Mouse (Mus musculus) mouse trophoblast stem cell (cell line): ENCODE measurements around the gene Arid5b.

Experiments
- in situ Hi-C, 2 experiments: fragments of 300-500 bp; cut with MseI, MboI; formaldehyde crosslinking; loops; 2 replicates in 1 of 2; 3 replicates in 1 of 2; pipeline ENCODE4 v1.15.1; 2025

Arid5b gene

DNA sequence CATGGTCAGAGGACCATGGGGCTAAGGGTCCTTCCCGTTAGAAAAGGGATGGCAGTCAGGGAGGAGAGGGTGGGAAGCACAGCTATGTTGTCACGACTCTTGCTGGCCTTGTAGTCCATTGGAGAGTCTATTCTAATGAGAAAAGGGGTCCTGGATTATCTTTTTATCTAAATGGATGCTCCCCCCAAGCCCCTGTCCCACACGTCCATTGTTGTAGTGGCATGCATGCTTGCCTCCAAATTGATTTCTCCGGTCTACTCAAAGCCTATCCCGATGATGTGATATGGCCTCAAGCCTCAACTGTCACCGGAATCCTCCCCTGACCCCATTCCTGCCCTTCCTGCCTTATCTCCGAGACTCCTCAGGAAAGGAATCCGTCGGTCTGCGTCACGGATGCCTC, 187.5 kb downstream of the Arid5b start:
- in situ Hi-C loops = no loop called here

DNA sequence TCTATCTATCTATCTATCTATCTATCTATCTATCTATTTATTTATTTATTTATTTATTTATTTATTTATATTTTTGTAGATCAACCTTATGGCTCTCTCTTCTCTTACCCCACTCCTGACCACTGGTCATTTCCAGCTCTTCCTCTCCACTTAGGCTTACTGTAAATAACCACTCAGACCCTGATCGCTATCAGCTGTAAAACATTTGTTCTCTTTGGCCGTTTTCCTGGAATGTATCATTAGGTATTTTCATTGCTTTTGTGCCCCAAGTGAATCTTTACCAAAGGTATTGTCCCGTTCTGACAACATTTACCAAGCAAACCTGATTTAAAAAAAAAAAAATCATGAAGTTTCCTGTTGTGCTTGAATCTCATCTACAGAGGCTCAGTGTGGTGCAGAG, 188.0 kb downstream of the Arid5b start:
- in situ Hi-C loops = no loop called here

GRCm38 (mm10) chr10:68090197-68090535, 188.4 kb downstream of the Arid5b start:
- in situ Hi-C loops = no loop called here

DNA sequence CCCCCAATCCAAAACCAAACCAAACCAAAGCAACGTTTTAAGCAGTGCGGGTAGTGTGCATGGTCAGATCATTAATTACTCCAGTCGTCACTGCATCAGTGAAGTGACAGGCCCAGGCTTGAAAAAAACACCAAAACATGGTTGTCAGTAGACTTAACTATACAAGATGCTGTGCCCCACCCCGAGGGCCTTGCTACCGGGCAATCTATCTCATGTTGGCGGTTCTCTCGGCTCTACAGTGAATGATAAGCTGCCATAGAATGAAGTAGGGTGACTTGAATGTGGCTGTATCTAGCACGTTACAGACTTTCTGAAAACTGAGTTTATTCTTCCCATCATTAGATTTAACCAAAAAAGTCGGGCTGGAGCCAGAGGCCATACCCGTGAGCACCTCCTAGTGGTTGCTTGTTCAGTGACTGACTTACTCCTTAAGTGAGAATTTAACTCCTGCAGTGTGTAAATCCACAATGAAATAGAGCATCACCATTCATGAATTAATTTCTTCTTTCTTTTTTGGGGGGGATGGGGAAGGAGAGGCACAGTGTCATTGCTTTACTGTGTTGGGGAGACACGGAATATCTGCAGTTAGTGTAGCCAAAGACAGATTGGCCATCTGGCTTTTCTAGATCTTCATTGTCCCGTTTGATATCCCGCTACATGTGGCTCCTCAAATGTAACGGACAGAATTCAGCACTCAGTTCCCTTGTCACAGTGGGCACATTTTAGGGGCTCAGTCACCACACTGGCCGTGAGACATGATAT, 188.9 kb downstream of the Arid5b start:
- in situ Hi-C loops = no loop called here

- in situ Hi-C loops = no loop called here
Measured at GRCm38 (mm10) chr10:68087722-68088121, 190.8 kb downstream of the Arid5b start.

DNA sequence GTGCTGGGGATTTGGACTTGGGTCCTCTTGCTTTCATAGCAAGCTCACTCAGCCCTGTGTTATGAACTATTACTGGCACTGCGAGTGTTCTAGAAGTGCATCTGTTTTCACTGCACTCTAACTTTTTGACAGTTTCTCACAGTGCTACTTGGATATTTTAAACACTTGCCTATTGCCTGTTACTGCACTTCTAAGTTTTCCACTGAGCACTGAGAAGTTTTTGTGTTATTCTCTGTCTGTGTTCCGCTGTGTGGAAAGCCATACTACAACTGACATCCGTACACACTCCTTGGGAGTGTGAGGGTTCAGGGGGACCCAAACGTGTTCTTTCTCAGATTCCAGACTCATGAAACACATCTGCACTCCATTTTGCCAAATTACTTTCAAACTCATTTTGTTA, 191.6 kb downstream of the Arid5b start:
- in situ Hi-C loops = no loop called here

GRCm38 (mm10) chr10:68085574-68085973, 193.0 kb downstream of the Arid5b start:
- in situ Hi-C loops = no loop called here

GRCm38 (mm10) chr10:68081712-68082111, 196.8 kb downstream of the Arid5b start:
- in situ Hi-C loops = no loop called here

DNA sequence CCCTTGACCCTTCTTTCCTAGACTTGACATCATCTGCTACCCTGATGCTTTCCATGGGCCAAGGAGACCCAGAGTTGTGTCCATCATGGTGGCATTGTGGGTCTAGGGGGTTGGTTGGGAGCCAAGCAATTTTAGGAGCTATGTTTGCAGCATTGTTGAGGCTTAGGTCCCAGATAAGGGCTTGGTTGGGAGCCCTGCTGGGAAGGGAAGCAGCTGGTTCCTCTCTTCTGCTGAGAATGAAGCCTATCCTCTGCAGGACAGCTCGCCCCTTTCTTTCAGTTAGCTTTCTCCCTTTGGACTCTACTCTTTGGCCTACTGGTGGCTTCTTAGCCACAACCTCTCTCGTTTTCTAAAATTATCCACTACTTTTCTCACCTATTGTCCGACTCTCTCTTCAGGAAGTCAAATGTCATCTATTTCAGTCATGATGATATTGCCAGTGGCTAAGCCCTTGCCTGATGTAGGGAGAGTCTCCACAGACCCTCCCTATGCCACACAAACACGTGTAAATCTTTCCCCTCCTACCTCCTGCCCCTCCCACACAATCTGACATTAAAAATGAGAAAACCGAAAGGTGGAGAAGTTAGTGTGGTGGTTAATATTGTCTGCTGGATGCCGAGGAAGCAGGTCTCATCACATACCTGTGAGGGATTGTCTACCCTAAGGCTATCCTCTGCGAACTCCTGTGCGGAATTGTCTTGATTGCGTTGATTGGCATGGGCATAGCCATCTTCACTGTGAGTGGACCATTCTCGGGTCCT, 198.4 kb downstream of the Arid5b start:
- in situ Hi-C loops = no loop called here

DNA sequence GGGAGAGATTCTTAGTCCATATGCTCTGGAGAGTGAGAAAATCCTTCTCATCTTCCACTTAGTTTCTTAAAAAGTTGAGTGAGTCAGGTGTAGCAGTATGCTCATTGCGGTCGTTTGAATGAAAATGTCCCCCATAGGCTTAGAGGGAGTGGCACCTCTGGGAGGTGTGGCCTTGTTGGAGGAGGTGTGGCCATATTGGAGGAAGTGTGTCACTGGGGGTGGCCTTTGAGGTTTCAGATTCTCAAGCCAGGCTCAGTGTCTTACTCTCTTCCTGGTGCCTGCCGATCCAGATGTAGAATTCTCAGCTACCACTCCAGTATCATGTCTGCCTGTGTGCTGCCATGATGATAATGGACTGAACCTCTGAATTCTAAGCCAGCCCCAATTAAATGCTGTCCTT, 199.8 kb downstream of the Arid5b start:
- in situ Hi-C loops = no loop called here

DNA sequence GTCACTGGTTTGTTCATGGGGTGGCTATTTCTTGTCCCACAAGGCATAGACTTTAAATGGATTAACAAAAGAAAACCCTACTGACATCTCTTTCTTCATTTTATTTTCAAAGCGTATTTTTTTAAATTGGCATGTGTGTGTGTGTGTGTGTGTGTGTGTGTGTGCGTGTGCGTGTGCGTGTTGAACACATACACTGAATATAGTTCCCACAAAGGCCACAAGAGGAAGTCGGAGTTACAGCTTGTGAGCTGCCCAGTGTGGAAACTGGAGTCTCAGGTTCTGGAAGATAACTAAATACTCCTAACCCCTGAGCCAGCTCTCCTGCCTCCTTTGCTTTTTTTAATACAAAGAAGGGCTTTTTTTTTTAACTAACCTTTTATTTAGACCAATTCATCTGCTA, 203.4 kb downstream of the Arid5b start:
- in situ Hi-C loops = no loop called here

DNA sequence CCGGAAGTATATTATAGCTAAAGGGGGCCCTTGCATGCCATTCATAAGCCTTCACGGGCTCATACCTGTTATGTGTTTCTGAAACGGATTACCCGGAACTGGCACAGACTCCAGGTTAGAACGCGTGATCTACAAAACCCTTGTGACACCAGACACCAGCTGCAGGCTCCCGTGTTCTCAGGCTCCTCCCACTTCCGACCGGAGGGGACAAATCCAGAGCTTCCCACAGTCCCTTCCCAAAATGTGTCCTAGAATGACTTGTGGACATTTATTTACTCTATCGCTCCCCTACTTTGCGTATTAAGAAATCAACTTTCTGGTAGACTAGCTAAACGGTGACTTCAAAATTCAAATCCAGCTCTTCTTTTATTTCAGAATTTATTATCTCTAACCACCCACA, 204.2 kb downstream of the Arid5b start:
- in situ Hi-C loops = no loop called here

DNA sequence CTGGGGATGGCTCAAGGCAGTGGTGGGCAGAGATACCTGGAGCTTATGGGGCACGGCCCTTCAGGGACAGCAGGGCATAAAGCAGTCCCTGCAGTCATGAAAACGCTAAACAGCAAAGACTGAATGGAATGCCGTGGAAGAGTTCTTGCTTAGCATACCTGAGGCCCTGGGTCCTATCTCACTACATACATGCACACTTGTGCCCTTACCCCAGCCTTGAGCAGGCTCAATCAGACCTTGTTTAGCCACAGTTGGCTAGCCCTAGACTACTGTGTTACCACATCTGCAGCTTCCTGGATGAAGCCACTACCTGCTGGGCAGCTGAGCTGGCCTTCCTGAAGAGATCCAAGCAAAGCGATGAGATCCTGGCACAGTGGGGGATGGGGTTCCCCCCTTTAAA, 205.9 kb downstream of the Arid5b start:
- in situ Hi-C loops = no loop called here

GRCm38 (mm10) chr10:68071041-68071440, 207.5 kb downstream of the Arid5b start:
- in situ Hi-C loops = no loop called here

- in situ Hi-C loops = no loop called here
Measured at GRCm38 (mm10) chr10:68068426-68068825, 210.1 kb downstream of the Arid5b start.

GRCm38 (mm10) chr10:68067961-68068360, 210.6 kb downstream of the Arid5b start:
- in situ Hi-C loops = no loop called here

DNA sequence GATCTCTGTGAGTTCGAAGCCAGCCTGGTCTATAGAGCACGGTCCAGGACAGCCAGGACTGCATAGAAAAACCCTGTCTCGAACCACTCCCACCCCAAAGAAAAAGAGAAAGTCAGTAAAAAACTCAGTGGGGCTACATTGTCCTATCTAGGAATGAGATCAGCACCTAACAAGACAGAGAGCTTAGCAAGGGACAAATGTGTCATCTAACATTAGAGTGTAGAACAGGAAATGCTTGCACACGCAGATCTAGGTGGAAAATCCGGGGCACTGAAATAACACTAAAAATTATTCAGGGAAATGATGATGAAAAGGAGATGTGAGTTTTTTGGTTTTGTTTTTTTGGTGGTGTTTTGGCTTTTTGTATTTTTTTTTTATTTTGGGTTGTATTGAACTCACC, 212.4 kb downstream of the Arid5b start:
- in situ Hi-C loops = no loop called here

DNA sequence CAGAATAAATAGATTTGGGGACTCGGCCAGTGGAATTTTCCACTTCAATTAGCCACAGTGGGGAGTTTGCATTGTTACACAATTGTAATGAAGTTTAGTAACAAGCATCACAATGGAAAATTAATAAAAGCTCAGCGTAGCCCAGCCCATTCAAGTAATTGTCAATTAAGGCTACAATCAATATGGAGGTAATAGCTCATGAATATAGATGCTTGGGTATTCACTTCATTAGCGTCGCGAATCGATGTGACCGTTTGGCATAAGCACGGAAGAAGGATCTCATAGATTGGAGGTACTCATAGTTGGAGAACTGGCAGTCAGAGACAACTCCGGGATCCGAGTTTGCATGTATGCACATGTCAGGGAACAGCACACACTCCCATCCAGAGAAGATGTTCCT, 214.0 kb downstream of the Arid5b start:
- in situ Hi-C loops = no loop called here

DNA sequence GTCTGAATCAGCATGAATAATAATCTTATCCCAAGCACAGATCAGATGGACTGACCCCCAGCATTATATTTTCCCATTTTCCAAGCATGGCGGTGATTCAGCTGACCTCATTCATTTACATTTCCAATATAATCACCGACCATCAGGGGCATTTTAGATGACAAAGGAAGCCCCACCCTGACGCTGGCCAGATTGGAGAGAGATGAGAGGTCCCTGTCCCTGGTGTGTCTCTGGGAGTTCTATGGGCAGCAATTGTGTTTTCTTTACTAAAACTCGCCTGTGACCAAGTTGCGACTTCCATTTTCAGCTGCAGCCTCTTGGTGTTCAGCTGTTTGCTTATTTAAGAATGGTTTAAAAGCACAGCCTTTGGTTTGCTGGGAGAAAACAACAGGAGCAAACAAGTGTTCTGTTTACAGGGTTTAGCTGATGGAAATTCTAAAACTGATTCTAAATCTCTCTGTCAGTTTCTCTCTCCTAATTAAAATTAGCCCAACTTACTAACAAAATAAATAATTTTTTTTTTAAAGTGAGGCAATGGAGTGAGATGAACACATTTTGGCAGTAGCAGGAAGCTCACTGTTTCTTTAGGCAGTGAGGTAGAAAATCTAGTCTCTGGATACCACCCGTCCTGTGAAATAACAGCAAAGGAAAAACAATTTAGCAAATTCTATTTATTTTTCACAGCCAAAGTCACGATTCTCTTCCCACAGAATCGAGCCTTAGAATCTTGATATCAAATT, 214.6 kb downstream of the Arid5b start:
- in situ Hi-C loops = no loop called here

DNA sequence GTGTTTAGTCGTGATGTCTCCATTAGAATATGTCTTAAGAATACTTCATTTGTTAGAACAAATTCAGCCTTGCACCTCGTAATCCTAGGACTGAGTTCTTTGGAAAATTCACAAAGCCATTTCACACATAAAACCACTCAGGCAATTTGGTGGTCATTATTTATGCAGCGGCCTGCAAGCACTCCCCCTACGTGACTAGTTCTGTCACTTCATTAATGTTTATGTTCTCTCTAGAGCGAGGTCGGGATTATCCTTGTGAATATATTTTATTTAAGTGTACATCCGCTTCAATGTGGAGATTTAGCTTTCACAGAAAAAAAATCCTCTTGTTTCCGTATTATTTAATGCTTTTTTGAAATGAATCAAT, 217.3 kb downstream of the Arid5b start:
- in situ Hi-C loops = no loop called here

DNA sequence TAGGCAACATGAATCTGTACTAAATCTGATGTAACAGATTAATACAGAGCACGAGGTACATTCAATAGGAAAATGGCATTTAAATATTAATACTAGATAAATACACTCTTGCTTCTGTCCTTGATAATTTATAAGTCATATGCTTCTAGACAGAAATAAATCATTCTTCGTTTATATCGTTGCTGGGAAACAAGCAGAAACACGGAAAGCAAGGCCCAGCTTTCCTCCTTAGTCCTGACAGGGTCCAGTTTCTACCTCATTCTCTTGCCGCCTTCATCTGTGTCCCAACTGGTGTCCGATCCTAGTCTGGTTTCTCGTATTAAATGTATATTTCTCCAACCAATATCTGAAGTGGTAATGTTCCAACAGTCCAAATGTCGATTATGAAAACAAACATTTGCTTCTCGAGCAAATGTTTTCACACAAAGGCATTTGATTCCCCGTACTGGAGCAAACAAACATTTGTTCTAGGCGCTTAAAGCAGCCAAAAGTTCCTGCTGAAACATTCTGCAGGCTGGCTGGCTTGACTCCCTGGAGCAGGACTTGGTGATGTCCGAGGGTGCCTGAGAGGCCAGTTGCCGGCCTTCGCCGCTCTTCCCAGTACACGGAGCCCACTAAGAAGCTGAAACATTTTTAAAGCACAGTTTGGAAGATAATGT, 217.8 kb downstream of the Arid5b start:
- in situ Hi-C loops = no loop called here

GRCm38 (mm10) chr10:68058378-68058777, 220.2 kb downstream of the Arid5b start:
- in situ Hi-C loops = no loop called here
